Mouse (Mus musculus): ENCODE measurements around the gene Gng10. TPM values are rescaled to one million over a fixed set of nuclear protein-coding genes. Genes with fewer than 3 reads are reported as not detected.
A peak's percentile ranks its signal among the peaks of the same experiment; 100 is the strongest.

Gene Gng10
- polyA plus RNA-seq, 1 experiment from 2014 or later = 87.5 TPM

DNA sequence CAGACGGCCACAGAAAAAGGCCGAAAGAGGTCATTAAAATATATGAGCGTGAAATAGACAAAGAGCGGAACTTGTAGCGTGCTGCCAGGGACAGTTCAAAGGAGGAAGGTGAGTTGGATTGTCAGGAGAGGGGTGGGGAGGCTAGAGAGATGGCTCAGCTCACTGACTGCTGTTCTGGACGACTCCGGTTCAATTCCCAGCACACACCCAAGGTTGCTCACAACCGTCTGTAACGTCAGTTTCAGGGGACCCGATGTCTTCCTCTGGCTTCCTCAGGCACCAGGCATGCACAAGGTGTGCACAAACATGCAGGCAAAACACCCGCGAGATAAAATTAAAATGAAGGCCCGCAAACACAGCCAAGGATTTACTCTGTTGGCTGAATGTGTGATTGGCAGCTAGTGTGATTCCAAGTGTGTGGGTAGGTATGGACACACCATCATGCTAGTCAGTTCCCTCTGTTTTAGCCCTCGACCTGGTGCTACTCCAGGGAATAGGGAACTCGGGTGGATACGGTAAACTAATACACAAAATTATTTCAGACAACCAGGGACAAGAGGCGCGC lies 980 bp downstream of the Gng10 start:
- 57% methylated on average over 18 of the region's 18 CpGs for WGBS
- H3K4me3 ChIP-seq = peak overlapping the region; percentile 83
- peaks cover 6% of the 10 kb centered on the region; the same call in 1 of the 2 replicates for H3K9me3 ChIP-seq
- H3K27me3 ChIP-seq (replicated peaks; ENCODE audit: low read depth, poor library complexity, severe bottlenecking) = no peaks in the 10 kb centered on the region
- peak; percentile 27 for DNase-seq (ENCODE audit: low spot score)
- peaks cover 27% of the 10 kb centered on the region for H3K36me3 ChIP-seq (replicated peaks)
- peak overlapping the region; percentile 93 for H3K27ac ChIP-seq (replicated peaks)
- peaks cover 10% of the 10 kb centered on the region; the same call in 1 of the 2 replicates for H3K4me1 ChIP-seq

DNA sequence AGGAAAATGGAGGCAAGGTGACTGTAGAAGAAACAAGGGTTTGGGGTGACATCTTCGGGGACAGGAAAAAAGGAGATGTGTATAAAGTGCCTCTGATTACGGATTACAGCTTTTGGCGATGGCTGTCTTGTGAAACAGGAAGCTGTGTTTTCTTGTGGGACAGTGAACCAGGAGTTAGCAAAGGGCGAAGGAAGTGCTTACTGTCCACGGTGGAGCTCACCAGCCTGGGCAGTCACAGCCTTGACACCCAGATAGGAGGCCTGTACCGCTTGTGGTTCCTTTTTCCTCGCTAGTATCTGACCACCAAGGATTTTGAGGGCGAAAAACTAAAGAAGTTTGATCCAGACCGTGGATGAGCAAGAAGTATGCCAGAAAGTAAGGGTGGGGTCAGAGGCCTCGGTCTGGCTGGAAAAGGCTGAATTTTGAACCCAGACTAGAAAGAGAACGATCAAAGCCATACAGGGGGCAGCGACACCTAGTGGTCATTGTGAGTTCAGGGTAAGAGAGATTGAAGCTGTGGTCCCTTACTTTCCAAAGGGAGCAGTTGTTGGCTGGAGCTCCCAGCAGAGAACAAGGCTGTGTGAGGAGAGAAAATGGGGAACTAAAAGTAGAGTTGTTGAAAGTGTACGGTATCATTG lies 1.7 kb downstream of the Gng10 start:
- Histone ChIP-seq H3K4me3 (no peak overlapping the region), H3K4me1 (peaks cover 10% of the 10 kb centered on the region; the same call in 1 of the 2 replicates), H3K27me3 (replicated peaks; ENCODE audit: low read depth, poor library complexity, severe bottlenecking) (no peaks in the 10 kb centered on the region), H3K36me3 (replicated peaks) (peaks cover 30% of the 10 kb centered on the region), H3K9me3 (peaks cover 6% of the 10 kb centered on the region; the same call in 1 of the 2 replicates), H3K27ac (replicated peaks) (no peak overlapping the region)
- peak; percentile 82 for DNase-seq (ENCODE audit: low spot score)
- 46% methylated on average over 13 of the region's 13 CpGs for WGBS

DNA sequence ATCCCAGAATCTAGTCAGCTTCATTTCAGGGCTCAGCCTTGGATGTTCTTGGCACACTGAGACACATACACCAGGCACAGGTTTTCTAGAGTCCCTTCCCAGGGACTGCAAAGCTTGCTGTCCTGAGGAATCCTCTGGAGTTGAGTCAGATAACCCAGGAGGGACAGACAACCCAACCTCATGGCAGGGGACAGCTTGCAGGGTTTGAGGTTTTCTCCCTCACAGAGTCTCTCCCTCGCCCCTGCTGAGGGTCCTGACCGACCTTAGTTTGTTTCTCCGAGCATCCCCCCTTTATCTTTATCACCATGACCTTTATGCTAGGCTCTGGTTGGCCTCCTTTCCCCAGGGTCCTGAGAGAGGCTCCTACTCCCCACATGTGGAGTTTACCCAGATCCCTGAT lies 2.6 kb downstream of the Gng10 start:
- peaks cover 34% of the 10 kb centered on the region for H3K36me3 ChIP-seq (replicated peaks)
- no peak overlapping the region for H3K27ac ChIP-seq (replicated peaks)
- peaks cover 10% of the 10 kb centered on the region; the same call in 1 of the 2 replicates for H3K4me1 ChIP-seq
- H3K4me3 ChIP-seq = no peak overlapping the region
- no peak for DNase-seq (ENCODE audit: low spot score)
- peaks cover 6% of the 10 kb centered on the region; the same call in 1 of the 2 replicates for H3K9me3 ChIP-seq
- H3K27me3 ChIP-seq (replicated peaks; ENCODE audit: low read depth, poor library complexity, severe bottlenecking) = no peaks in the 10 kb centered on the region
- WGBS = 84% methylated on average over 3 of the region's 3 CpGs

DNA sequence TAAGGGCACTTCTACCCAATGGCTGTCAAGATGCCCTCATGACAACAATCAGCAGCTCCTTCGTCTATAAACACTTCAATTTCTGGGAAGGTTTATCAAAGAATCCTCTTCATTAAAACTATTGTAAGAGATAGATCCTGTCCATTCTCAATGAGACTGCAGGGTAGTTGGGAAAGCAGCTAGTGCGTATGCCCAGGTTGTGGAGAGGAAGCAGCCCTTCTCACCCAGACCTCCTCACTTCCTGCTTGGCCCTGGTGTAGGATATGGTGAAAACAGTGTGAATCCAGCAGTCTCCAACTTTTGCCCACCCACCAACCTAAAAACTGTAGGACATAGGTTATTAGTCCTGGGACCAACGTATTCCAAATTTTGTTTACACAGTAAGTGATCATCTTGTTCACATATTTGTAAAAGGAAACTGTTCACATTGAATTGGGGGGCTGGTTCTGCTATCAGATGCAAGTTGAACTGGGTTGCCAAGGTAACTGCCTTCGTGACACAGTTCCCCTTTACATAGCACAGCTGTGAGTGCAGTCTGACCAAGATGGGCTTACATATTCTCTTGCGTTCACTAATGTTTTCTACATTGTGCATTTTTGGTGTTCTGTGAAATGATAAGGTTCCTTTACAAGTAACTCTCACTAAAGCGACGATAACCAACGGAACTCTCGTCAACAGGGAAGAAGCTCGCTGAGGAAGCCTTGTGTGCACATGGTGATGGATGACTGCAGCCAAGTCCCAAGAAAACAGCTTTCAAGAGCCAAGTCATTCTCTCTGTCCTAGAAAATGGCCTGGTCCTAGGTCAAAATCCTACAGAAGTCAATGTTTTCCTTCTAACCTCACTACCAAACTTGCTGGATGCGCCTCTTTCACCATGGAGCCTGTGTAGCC lies 5.8 kb downstream of the Gng10 start:
- H3K9me3 ChIP-seq = no peaks in the 10 kb centered on the region
- DNase-seq (ENCODE audit: low spot score) = no peak
- peaks cover 39% of the 10 kb centered on the region for H3K36me3 ChIP-seq (replicated peaks)
- H3K27me3 ChIP-seq (replicated peaks; ENCODE audit: low read depth, poor library complexity, severe bottlenecking) = no peaks in the 10 kb centered on the region
- 91% methylated on average over 11 of the region's 11 CpGs for WGBS
- peaks cover 8% of the 10 kb centered on the region; the same call in 1 of the 2 replicates for H3K4me1 ChIP-seq
- H3K27ac ChIP-seq (replicated peaks) = no peak overlapping the region
- H3K4me3 ChIP-seq = no peak overlapping the region

DNA sequence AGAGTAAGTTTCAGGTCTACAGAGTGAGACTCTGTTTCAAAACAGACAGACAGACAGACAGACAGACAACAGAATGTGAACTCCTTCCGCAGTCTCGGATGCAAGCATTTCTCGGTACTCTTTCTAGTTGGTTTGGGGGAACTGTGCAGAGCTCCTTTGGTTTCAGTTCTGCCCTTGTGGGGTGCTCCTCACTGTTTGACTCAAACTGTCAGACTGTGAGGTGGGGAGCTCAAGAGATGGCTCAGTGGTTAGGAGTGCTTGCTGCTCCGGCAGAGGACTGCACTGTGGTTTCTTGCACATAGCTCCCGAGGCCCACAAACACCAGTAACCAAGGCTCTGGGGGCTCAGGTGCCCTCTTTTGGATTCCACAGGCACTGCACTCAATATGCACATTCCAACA lies 8.2 kb downstream of the Gng10 start:
- H3K9me3 ChIP-seq = no peaks in the 10 kb centered on the region
- H3K36me3 ChIP-seq (replicated peaks) = peaks cover 39% of the 10 kb centered on the region
- H3K4me3 ChIP-seq = no peak overlapping the region
- WGBS = 94% methylated on average over 5 of the region's 5 CpGs
- no peaks in the 10 kb centered on the region for H3K27me3 ChIP-seq (replicated peaks; ENCODE audit: low read depth, poor library complexity, severe bottlenecking)
- H3K27ac ChIP-seq (replicated peaks) = no peak overlapping the region
- no peak for DNase-seq (ENCODE audit: low spot score)
- H3K4me1 ChIP-seq = no peaks in the 10 kb centered on the region

DNA sequence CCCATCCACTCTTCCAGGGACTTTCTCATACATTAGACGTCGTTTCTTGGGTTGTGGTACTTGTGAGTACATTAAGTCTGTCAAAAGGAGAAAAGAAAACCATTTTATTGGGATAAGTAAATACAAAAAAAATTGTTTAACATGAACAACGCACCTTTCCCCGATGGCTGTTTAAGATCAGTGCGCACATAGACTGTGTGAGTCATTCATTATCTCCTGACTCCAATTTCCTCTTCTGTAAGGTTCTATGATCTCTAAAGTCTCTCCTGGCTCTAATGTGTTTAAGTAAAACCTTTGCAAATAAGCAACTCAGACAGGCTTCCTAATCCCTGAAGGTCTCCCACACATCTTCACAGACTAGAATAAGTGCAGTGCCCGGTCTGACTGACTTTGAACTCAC lies 9.0 kb downstream of the Gng10 start:
- Histone ChIP-seq H3K27ac (replicated peaks) (no peak overlapping the region), H3K9me3 (no peaks in the 10 kb centered on the region), H3K4me1 (no peaks in the 10 kb centered on the region), H3K36me3 (replicated peaks) (peaks cover 31% of the 10 kb centered on the region), H3K4me3 (no peak overlapping the region), H3K27me3 (replicated peaks; ENCODE audit: low read depth, poor library complexity, severe bottlenecking) (no peaks in the 10 kb centered on the region)
- 91% methylated on average over 6 of the region's 6 CpGs for WGBS
- no peak for DNase-seq (ENCODE audit: low spot score)

DNA sequence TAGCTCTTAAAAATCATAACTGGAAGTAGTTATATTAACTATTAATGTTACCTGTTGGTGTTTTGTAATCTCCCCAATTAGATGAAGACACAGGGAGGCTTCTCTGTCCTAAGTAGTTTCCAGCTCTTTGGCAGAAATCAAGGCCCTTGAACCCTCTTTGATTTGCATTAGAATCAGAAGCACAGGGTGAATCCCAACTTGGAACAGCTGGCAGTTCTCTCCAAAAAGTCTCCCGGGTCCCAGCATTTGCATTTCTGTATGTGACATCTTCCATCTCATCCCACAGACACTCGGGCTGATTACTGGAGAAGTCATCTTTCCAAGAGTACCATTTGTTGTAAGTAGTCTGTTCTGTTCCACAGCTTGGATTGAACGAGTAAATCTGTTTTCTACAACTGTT lies 12.3 kb downstream of the Gng10 start:
- H3K9me3 ChIP-seq = no peaks in the 10 kb centered on the region
- DNase-seq (ENCODE audit: low spot score) = no peak
- H3K36me3 ChIP-seq (replicated peaks) = peaks cover 5% of the 10 kb centered on the region; the same call in 1 of the 2 replicates
- H3K4me1 ChIP-seq = no peaks in the 10 kb centered on the region
- no peaks in the 10 kb centered on the region for H3K27me3 ChIP-seq (replicated peaks; ENCODE audit: low read depth, poor library complexity, severe bottlenecking)
- no peak overlapping the region for H3K4me3 ChIP-seq
- WGBS = 37% methylated on average over 3 of the region's 3 CpGs
- no peak overlapping the region for H3K27ac ChIP-seq (replicated peaks)

DNA sequence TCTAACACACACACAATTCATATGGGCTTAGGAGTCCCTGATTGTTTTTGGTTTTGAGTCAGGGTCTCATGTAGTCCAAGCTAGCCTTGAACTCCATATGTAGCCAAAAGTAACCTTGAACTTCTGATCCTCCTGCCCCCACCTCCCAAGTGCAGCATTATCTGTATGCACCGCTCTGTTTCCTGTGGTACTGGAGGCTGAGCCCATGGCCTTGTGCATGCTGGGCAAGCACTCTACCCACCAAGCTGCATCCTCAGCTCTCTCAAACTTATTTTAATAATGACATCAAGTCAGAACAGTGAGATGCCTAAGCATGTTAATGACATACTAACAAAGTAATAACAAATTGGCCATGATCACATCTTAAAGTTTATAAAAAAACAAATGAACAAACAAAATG lies 16.2 kb downstream of the Gng10 start:
- 90% methylated on average over 1 of the region's 1 CpGs for WGBS
- H3K27me3 ChIP-seq (replicated peaks; ENCODE audit: low read depth, poor library complexity, severe bottlenecking) = no peaks in the 10 kb centered on the region
- H3K36me3 ChIP-seq (replicated peaks) = no peaks in the 10 kb centered on the region
- no peak overlapping the region for H3K4me3 ChIP-seq
- no peak for DNase-seq (ENCODE audit: low spot score)
- H3K4me1 ChIP-seq = no peaks in the 10 kb centered on the region
- no peak overlapping the region for H3K27ac ChIP-seq (replicated peaks)
- no peaks in the 10 kb centered on the region for H3K9me3 ChIP-seq

DNA sequence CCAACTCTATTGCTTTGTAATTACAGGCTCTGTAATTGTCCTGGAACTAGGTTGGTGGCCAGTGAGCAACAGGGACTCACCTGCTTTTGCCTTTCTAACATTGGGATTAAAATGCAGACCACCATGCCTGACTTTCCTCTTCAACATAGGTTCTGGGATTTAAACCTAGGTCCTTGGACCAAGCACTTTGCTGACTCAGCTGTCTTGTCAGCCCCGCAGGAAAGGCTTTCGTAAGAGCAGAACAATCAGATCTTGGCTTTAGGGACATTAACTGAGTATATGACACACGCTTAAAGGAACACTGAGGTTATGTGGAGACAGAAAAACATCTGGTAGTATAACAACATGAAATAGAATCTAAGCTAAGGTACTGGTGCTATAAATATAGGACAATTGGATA lies 23.0 kb downstream of the Gng10 start:
- Histone ChIP-seq H3K9me3 (no peaks in the 10 kb centered on the region), H3K27me3 (replicated peaks; ENCODE audit: low read depth, poor library complexity, severe bottlenecking) (no peaks in the 10 kb centered on the region), H3K4me3 (no peak overlapping the region), H3K4me1 (no peaks in the 10 kb centered on the region), H3K27ac (replicated peaks) (no peak overlapping the region), H3K36me3 (replicated peaks) (no peaks in the 10 kb centered on the region)
- WGBS = 86% methylated on average over 3 of the region's 3 CpGs
- DNase-seq (ENCODE audit: low spot score) = no peak

DNA sequence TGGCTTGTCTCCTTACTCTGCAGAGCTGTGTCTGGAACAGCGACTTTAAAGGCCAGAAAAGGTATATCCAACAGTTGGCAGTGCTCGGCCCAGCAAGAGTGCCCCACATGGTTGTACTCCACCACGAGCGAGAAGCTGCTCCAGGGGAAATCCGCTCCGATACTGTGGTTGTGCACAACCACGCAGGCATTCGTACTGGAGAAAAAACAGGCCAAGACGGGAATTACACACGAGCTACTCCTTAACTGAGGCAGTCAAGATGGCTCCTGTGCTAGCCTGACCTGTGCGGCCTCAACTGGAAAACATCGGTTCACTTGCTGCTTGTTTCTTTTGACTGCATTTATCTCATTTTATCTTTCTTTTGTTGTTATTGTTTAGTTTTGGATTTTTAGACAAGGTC lies 27.6 kb downstream of the Gng10 start:
- no peaks in the 10 kb centered on the region for H3K4me1 ChIP-seq

DNA sequence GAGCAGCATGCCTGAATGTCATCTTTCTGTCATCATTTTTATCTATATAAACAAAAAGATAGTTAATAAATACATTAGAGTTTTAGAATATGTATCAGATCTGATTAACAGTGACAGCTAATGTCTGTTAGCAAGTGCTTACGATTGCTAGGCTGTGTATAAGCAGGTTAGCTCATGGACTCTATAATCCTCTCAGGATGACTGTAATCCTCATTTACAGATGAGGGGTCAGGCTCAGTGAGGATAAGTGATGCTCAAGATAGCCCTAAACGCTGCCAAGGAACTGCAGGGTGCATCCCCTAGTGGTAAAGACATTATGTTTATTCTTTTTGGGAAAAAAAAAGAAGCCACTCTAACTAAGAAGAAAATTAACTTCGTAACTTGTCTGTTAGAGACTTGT lies 34.4 kb downstream of the Gng10 start:
- WGBS = 52% methylated on average over 3 of the region's 3 CpGs
- H3K9me3 ChIP-seq = no peaks in the 10 kb centered on the region
- no peaks in the 10 kb centered on the region for H3K27me3 ChIP-seq (replicated peaks; ENCODE audit: low read depth, poor library complexity, severe bottlenecking)
- H3K4me3 ChIP-seq = no peak overlapping the region
- H3K4me1 ChIP-seq = no peaks in the 10 kb centered on the region
- DNase-seq (ENCODE audit: low spot score) = no peak
- no peak overlapping the region for H3K27ac ChIP-seq (replicated peaks)
- H3K36me3 ChIP-seq (replicated peaks) = no peaks in the 10 kb centered on the region

More for the DNA sequence above, 27.6 kb downstream of the Gng10 start:
- H3K9me3 ChIP-seq = no peaks in the 10 kb centered on the region
- H3K4me3 ChIP-seq = no peak overlapping the region
- 76% methylated on average over 12 of the region's 12 CpGs for WGBS
- H3K36me3 ChIP-seq (replicated peaks) = no peaks in the 10 kb centered on the region
- H3K27ac ChIP-seq (replicated peaks) = no peak overlapping the region
- H3K27me3 ChIP-seq (replicated peaks; ENCODE audit: low read depth, poor library complexity, severe bottlenecking) = no peaks in the 10 kb centered on the region
- no peak for DNase-seq (ENCODE audit: low spot score)

DNA sequence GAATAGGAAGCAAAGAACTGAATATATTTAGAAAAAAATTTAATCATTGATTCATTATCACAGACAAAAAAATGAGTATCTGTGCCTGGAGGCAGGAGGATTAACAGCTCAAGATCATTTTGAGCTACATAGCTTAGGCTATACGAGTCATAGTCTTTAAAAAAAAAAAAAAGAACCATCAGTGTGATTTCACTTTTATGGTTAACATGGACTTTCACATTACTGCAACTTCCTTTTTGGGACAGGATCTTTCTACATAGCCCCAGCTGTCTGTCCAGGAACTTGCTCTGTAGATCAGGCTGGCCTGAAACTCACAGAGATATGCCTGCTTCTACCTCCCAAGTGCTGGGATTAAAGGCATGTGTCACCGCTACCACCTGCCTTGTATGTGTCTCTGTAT lies 48.5 kb downstream of the Gng10 start:
- no peaks in the 10 kb centered on the region for H3K4me1 ChIP-seq
- no peaks in the 10 kb centered on the region for H3K27me3 ChIP-seq (replicated peaks; ENCODE audit: low read depth, poor library complexity, severe bottlenecking)
- H3K4me3 ChIP-seq = no peak overlapping the region
- H3K9me3 ChIP-seq = no peaks in the 10 kb centered on the region
- 80% methylated on average over 2 of the region's 2 CpGs for WGBS
- DNase-seq (ENCODE audit: low spot score) = no peak
- H3K36me3 ChIP-seq (replicated peaks) = no peaks in the 10 kb centered on the region
- H3K27ac ChIP-seq (replicated peaks) = no peak overlapping the region
